Mouse (Mus musculus): ENCODE measurements at regions not wholly inside any gene's neighbourhood (a gene's known extent, or its start where the extent isn't known, plus 50 kb on each side); places are given as distances from the start of the nearest gene placed in this dataset.

DNA sequence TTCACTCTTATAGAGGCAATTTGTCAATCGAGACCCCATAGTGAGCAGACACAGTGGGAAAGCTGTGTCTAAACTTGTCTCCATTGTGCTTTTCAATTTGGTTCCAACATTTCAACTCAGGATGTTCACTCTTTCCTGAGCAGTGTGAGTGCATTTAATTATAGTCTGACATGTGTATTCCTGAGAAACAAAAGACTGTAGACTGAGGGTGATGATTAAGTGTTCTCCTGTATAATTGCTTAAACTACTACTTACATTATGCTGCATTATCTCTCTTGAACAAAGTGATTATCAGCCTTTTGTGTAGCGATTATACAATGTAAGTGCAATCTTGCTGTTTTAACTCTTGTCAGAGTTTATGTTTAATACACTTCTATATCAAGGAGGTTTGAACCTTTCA lies 87.9 kb downstream of the 1700008P02Rik start:
- WGBS: 51% methylated on average over 2 of the region's 2 CpGs
- no peak for ATAC-seq
- no peak for DNase-seq (ENCODE audit: low spot score)

DNA sequence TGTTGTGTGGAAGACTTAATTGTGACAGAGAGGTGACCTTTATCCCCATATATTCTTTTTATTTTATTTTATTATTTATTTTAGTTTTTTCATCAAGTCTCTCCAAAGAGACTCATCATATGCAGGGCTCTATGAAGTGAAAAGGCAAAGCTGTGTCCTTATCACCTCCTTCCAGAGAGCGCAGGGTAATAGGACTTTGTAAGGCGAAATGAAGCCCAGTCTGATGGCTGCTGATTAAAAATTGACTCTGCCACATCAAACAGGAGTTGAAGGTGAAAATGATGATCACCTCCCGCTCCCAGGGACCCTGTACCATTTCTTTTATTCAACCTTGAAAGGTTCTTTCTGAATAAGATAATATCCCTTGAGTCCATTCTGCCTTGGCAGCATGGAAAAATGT lies 94.3 kb downstream of the 1700008P02Rik start:
- H3K9me3 ChIP-seq (ENCODE audit: low read length): no peaks in the 10 kb centered on the region
- no peak overlapping the region for H3K4me3 ChIP-seq (ENCODE audit: low read length)
- TF ChIP-seq CTCF (IDR thresholded peaks at IDR 0.05; ENCODE audit: low read depth): no peak
- no peak overlapping the region for H3K9ac ChIP-seq (replicated peaks; ENCODE audit: low read length)
- H3K4me2 ChIP-seq (ENCODE audit: low read depth, low read length): no peak overlapping the region
- ATAC-seq (no peak), DNase-seq (ENCODE audit: low spot score) (no peak)
- WGBS: 73% methylated on average over 3 of the region's 3 CpGs
- no peaks in the 10 kb centered on the region for H3K27me3 ChIP-seq (ENCODE audit: insufficient read depth, low read length)
- no peaks in the 10 kb centered on the region for H3K4me1 ChIP-seq (ENCODE audit: insufficient read depth, low read length)
- no peaks in the 10 kb centered on the region for H3K36me3 ChIP-seq (ENCODE audit: insufficient read depth, low read length)
- H3K27ac ChIP-seq: no peak overlapping the region

More for the DNA sequence above, 87.9 kb downstream of the 1700008P02Rik start:
- Histone ChIP-seq H3K9ac (replicated peaks; ENCODE audit: low read length) (no peak overlapping the region), H3K4me1 (ENCODE audit: insufficient read depth, low read length) (no peaks in the 10 kb centered on the region), H3K27ac (no peak overlapping the region), H3K4me2 (ENCODE audit: low read depth, low read length) (no peak overlapping the region), H3K27me3 (ENCODE audit: insufficient read depth, low read length) (no peaks in the 10 kb centered on the region), H3K36me3 (ENCODE audit: insufficient read depth, low read length) (no peaks in the 10 kb centered on the region), H3K9me3 (ENCODE audit: low read length) (no peaks in the 10 kb centered on the region), H3K4me3 (ENCODE audit: low read length) (no peak overlapping the region)
- no peak for TF ChIP-seq CTCF (IDR thresholded peaks at IDR 0.05; ENCODE audit: low read depth)

GRCm38 (mm10) chr3:6525173-6525572 lies 95.1 kb downstream of the 1700008P02Rik start:
- no peak overlapping the region for H3K27ac ChIP-seq
- H3K4me1 ChIP-seq (ENCODE audit: insufficient read depth, low read length): no peaks in the 10 kb centered on the region
- TF ChIP-seq CTCF (IDR thresholded peaks at IDR 0.05; ENCODE audit: low read depth): no peak
- no peak overlapping the region for H3K4me2 ChIP-seq (ENCODE audit: low read depth, low read length)
- no peak overlapping the region for H3K9ac ChIP-seq (replicated peaks; ENCODE audit: low read length)
- no peak overlapping the region for H3K4me3 ChIP-seq (ENCODE audit: low read length)
- no peaks in the 10 kb centered on the region for H3K27me3 ChIP-seq (ENCODE audit: insufficient read depth, low read length)
- no peak for DNase-seq (ENCODE audit: low spot score)
- H3K36me3 ChIP-seq (ENCODE audit: insufficient read depth, low read length): no peaks in the 10 kb centered on the region
- WGBS: 87% methylated on average over 1 of the region's 1 CpGs
- ATAC-seq: no peak
- no peaks in the 10 kb centered on the region for H3K9me3 ChIP-seq (ENCODE audit: low read length)

DNA sequence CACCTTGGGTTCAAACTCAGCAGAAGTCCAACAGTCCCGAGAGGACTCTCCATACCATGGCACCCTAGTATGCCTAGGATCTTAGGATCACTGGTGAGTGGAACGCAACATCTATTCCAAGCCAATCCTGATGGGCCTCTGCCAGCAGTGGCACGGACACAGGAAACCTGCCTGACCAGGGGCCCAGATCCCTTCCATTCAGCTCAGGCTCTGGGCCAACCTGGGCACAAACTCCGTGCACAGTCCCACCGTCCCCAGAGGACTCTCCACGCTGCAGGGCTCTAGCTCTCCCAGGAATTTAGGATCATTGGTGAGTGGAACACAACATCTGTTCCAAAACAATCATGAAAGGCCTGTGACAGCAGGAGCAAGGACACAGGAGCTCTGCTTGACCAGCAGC lies 108.9 kb downstream of the 1700008P02Rik start:
- H3K36me3 ChIP-seq (ENCODE audit: insufficient read depth, low read length): no peaks in the 10 kb centered on the region
- H3K4me2 ChIP-seq (ENCODE audit: low read depth, low read length): no peak overlapping the region
- no peaks in the 10 kb centered on the region for H3K4me1 ChIP-seq (ENCODE audit: insufficient read depth, low read length)
- H3K27ac ChIP-seq: no peak overlapping the region
- ATAC-seq: no peak
- no peak for DNase-seq (ENCODE audit: low spot score)
- 79% methylated on average over 6 of the region's 6 CpGs for WGBS
- TF ChIP-seq CTCF (IDR thresholded peaks at IDR 0.05; ENCODE audit: low read depth): no peak
- no peaks in the 10 kb centered on the region for H3K9me3 ChIP-seq (ENCODE audit: low read length)
- no peaks in the 10 kb centered on the region for H3K27me3 ChIP-seq (ENCODE audit: insufficient read depth, low read length)
- H3K9ac ChIP-seq (replicated peaks; ENCODE audit: low read length): no peak overlapping the region
- no peak overlapping the region for H3K4me3 ChIP-seq (ENCODE audit: low read length)

DNA sequence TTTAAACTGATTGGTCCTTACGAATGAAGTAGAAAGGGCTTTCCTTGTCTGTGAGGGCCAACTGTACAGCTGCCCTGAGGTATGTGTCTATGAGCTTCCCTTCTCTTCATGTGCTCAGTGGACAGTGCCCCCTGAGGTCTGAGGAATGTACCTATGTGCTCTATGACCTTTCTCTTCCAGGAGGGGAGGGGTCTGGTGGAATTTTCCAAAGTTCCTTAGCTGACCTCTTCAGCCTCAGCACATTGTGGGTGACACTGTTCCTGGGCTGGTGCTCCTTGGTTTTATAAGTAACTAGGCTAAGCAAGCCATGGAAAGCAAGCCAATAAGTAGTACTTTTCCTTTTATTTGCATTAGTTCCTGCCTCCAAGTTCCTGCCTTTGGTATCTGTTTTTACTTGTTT lies 116.1 kb downstream of the 1700008P02Rik start:
- WGBS: 95% methylated on average over 1 of the region's 1 CpGs
- H3K9ac ChIP-seq (replicated peaks; ENCODE audit: low read length): no peak overlapping the region
- H3K4me3 ChIP-seq (ENCODE audit: low read length): no peak overlapping the region
- no peaks in the 10 kb centered on the region for H3K27me3 ChIP-seq (ENCODE audit: insufficient read depth, low read length)
- H3K4me1 ChIP-seq (ENCODE audit: insufficient read depth, low read length): no peaks in the 10 kb centered on the region
- H3K27ac ChIP-seq: no peak overlapping the region
- H3K4me2 ChIP-seq (ENCODE audit: low read depth, low read length): no peak overlapping the region
- TF ChIP-seq CTCF (IDR thresholded peaks at IDR 0.05; ENCODE audit: low read depth): no peak
- no peaks in the 10 kb centered on the region for H3K9me3 ChIP-seq (ENCODE audit: low read length)
- no peak for ATAC-seq
- DNase-seq (ENCODE audit: low spot score): no peak
- no peaks in the 10 kb centered on the region for H3K36me3 ChIP-seq (ENCODE audit: insufficient read depth, low read length)

DNA sequence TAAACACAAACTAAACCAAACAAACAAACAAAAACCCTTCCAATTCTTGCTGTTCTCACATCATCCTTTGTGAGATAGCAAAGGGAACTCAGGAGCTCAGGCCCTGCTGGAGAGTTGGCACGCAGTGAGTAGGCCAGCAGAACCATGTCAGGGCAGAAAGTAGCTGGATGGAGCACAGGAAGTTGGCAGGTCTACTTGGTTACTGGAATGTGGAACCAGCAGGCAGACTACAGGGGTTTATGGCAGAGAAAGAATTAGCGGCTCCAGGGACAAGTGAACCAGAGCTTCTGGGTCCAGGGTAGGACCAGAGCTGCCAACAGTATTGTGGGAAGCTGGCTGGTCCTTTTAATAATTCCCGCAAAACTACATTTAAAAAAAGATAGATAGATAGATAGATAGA lies 136.2 kb downstream of the 1700008P02Rik start:
- Histone ChIP-seq H3K4me3 (ENCODE audit: low read length) (no peak overlapping the region), H3K4me2 (ENCODE audit: low read depth, low read length) (no peak overlapping the region), H3K9me3 (ENCODE audit: low read length) (no peaks in the 10 kb centered on the region), H3K36me3 (ENCODE audit: insufficient read depth, low read length) (no peaks in the 10 kb centered on the region), H3K4me1 (ENCODE audit: insufficient read depth, low read length) (no peaks in the 10 kb centered on the region), H3K27ac (no peak overlapping the region), H3K27me3 (ENCODE audit: insufficient read depth, low read length) (no peaks in the 10 kb centered on the region), H3K9ac (replicated peaks; ENCODE audit: low read length) (no peak overlapping the region)
- peak; percentile 2 for DNase-seq (ENCODE audit: low spot score)
- no peak for ATAC-seq
- 77% methylated on average over 3 of the region's 3 CpGs for WGBS
- TF ChIP-seq CTCF (IDR thresholded peaks at IDR 0.05; ENCODE audit: low read depth): no peak

DNA sequence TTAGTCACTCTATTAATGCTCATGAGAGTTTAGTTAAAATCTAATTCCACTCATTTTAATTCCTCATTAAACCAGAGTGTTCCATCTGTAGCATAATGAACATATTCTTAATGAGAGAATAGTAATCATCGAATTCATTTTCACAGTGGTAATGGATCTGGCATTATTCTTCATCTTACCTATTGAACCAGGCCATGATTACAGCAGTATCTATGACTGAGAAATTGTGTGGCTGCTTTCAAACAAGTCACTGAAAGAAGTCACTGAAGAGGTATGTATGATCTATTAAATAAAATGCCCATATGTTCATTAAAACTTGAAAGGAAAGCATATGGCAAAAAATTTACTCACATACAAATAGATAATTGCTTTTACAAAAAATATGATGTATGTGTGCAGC lies 138.6 kb downstream of the 1700008P02Rik start:
- Histone ChIP-seq H3K4me1 (ENCODE audit: insufficient read depth, low read length) (no peaks in the 10 kb centered on the region), H3K9ac (replicated peaks; ENCODE audit: low read length) (no peak overlapping the region), H3K4me2 (ENCODE audit: low read depth, low read length) (no peak overlapping the region), H3K27me3 (ENCODE audit: insufficient read depth, low read length) (no peaks in the 10 kb centered on the region), H3K9me3 (ENCODE audit: low read length) (no peaks in the 10 kb centered on the region), H3K4me3 (ENCODE audit: low read length) (no peak overlapping the region), H3K36me3 (ENCODE audit: insufficient read depth, low read length) (no peaks in the 10 kb centered on the region), H3K27ac (no peak overlapping the region)
- WGBS: 88% methylated on average over 1 of the region's 1 CpGs
- DNase-seq (ENCODE audit: low spot score) (no peak), ATAC-seq (no peak)
- TF ChIP-seq CTCF (IDR thresholded peaks at IDR 0.05; ENCODE audit: low read depth): no peak

Measured in hindbrain, postnatal 0 days (tissue).